Mouse (Mus musculus) midbrain, embryonic 10.5 days (tissue): Measurements from ENCODE around the gene Ltbp1. TPM values are rescaled to one million over a fixed set of nuclear protein-coding genes. Genes with fewer than 3 reads are reported as not detected.
A peak's percentile ranks its signal among the peaks of the same experiment; 100 is the strongest.

Source experiments
- DNase-seq: peaks from one replicate; pipeline ENCODE4 v3.0.0-alpha.2; 2017; ENCODE audit warnings: low spot score
- H3K27ac ChIP-seq: fragments of 300-500 bp; sonication (generic); replicated peaks from 2 replicates; pipeline ENCODE4 v1.5.1; 2016; ENCODE audit warnings: mild to moderate bottlenecking
- H3K27me3 ChIP-seq: fragments of 300-500 bp; sonication (generic); 2 replicates; pipeline ENCODE4 v1.6.1; 2016; ENCODE audit warnings: low read depth, mild to moderate bottlenecking; ENCODE audit not compliant: poor library complexity, severe bottlenecking
- H3K36me3 ChIP-seq: fragments of 300-500 bp; sonication (generic); 2 replicates; pipeline ENCODE4 v1.6.1; 2016; ENCODE audit warnings: mild to moderate bottlenecking, moderate library complexity
- H3K4me1 ChIP-seq: fragments of 300-500 bp; sonication (generic); 2 replicates; pipeline ENCODE4 v1.6.1; 2016
- H3K4me3 ChIP-seq: fragments of 300-500 bp; sonication (generic); 2 replicates; pipeline ENCODE4 v1.5.1; 2016; ENCODE audit warnings: mild to moderate bottlenecking, moderate library complexity
- H3K9me3 ChIP-seq: fragments of 300-500 bp; sonication (generic); replicated peaks from 2 replicates; pipeline ENCODE4 v1.6.1; 2016; ENCODE audit warnings: mild to moderate bottlenecking
- WGBS: fragments of 180-500 bp; shearing (Covaris S2); methylation state at CpG from one replicate; pipeline ENCODE4 v1.1.7; 2016; 5-methylcytosine and 5-hydroxymethylcytosine counted together
- polyA plus RNA-seq: library from polyadenylated mRNA; unstranded; fragments of >200 nt; fragmentation: Nextera tagmentation; extraction: Ambion mirVana; gene quantifications from 2 replicates; pipeline ENCODE4 v1.2.1, GENCODE M21; 2016

The Ltbp1 gene
- polyA plus RNA-seq, 1 experiment from 2014 or later = 5.4 TPM

DNA sequence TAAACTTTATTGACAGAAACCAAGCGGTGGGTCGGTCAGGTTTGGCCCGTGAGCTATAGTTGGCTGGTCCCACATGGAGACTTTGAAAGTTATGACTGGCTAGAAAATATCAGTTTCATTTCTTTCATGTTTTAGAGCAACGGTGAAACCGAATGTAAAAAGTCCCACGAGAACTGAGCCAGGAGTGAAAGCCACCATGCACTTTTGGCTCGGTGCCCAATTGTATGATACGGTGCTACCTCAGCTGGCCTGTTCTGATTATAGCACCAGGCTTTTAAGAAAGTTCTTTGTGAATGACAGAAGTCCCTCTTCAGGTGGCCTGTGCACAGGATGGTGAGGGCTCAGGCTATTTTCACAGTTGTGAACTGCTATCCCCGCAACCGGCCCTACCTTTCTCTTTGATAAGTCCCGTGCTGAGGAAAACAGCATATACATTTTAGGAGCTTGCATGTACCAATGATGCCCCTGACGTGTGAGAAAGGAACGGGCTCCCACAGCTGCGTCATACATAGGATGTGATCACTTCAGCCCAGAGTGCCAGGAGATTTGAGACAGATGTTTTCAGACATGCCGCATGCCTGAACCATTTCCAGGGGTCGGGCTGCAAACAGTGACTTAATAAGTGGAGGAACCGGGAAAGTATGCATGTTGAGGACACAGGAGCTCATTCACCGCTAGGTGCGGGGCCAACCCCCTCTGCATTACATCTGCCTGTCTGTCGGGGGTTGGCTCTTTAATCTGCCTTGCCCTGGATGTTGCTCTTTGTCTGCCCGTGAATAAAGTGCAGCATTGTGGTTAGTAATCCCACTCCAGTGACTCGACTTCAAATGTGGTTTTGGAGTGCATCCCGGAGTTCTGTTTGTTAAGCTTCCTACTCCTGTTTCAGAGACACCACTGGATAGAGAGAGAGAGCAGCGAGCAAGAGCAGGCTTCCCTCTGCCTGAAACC lies 172.8 kb downstream of the Ltbp1 start:
- H3K9me3 ChIP-seq = no peaks in the 10 kb centered on the region
- peak overlapping the region; percentile 12; the same call in 1 of the 2 replicates for H3K4me3 ChIP-seq
- H3K27ac ChIP-seq = no peak overlapping the region; the same call in 1 of the 2 replicates
- no peaks in the 10 kb centered on the region for H3K36me3 ChIP-seq
- DNase-seq = peak; percentile 47
- WGBS = 53% methylated on average over 24 of the region's 24 CpGs
- peaks cover 30% of the 10 kb centered on the region; the same call in 1 of the 2 replicates for H3K27me3 ChIP-seq
- peaks cover 15% of the 10 kb centered on the region for H3K4me1 ChIP-seq

GRCm38 (mm10) chr17:75179001-75179400 lies 173.6 kb downstream of the Ltbp1 start:
- no peak for DNase-seq
- peaks cover 15% of the 10 kb centered on the region for H3K4me1 ChIP-seq

GRCm38 (mm10) chr17:75180301-75180700 lies 174.9 kb downstream of the Ltbp1 start:
- Histone ChIP-seq H3K4me1 (peaks cover 15% of the 10 kb centered on the region), H3K27me3 (peaks cover 30% of the 10 kb centered on the region; the same call in 1 of the 2 replicates), H3K4me3 (no peak overlapping the region), H3K27ac (no peak overlapping the region), H3K9me3 (no peaks in the 10 kb centered on the region), H3K36me3 (no peaks in the 10 kb centered on the region)
- DNase-seq = no peak
- WGBS = 80% methylated on average over 4 of the region's 4 CpGs

More at GRCm38 (mm10) chr17:75179001-75179400, 173.6 kb downstream of the Ltbp1 start:
- no peak overlapping the region for H3K27ac ChIP-seq
- peaks cover 30% of the 10 kb centered on the region; the same call in 1 of the 2 replicates for H3K27me3 ChIP-seq
- no peaks in the 10 kb centered on the region for H3K9me3 ChIP-seq
- H3K4me3 ChIP-seq = no peak overlapping the region
- WGBS = 58% methylated on average over 8 of the region's 8 CpGs
- no peaks in the 10 kb centered on the region for H3K36me3 ChIP-seq

GRCm38 (mm10) chr17:75180956-75181588 lies 175.7 kb downstream of the Ltbp1 start:
- H3K4me1 ChIP-seq = peaks cover 15% of the 10 kb centered on the region
- WGBS = 89% methylated on average over 12 of the region's 12 CpGs
- no peaks in the 10 kb centered on the region for H3K36me3 ChIP-seq

DNA sequence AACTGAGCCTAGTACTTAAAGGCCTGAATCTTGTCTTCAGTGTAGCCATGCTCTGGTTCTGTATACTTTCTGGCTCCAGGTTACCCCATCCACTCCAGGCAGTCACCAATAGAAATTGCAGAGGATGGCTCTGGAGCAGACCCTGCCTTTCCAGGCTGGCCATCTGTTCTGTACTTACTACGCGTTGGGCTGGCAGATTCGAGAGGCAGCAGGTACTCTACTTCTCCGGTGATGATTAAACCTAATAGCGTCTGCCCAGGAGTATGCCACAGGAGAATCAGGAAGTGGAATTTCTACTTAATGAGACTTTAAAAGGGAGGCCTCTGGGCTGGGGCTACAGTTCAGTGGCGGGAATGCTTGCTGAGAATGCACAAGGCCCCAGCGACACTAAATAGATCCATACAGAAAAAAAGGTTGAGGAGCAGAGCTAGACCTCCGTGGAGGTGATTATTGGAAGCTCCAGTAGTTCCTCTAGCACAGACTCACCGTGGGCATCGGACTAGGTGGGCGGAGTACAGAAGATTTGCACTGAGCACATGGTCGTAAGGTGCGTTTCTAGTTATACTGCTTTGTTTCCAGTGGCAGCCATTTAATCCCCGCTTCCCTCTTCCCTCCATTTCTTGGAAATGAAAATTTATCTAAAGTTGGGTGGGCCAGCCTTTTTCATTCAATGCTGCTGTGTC lies 177.1 kb downstream of the Ltbp1 start:
- WGBS = 91% methylated on average over 14 of the region's 14 CpGs
- DNase-seq = no peak
- Histone ChIP-seq H3K27me3 (peaks cover 17% of the 10 kb centered on the region; the same call in 1 of the 2 replicates), H3K9me3 (no peaks in the 10 kb centered on the region; the same call in 1 of the 2 replicates), H3K27ac (no peak overlapping the region), H3K36me3 (no peaks in the 10 kb centered on the region), H3K4me3 (no peak overlapping the region), H3K4me1 (peaks cover 15% of the 10 kb centered on the region)

More at GRCm38 (mm10) chr17:75180956-75181588, 175.7 kb downstream of the Ltbp1 start:
- H3K9me3 ChIP-seq = no peaks in the 10 kb centered on the region; the same call in 1 of the 2 replicates
- no peak overlapping the region for H3K27ac ChIP-seq
- peaks cover 30% of the 10 kb centered on the region; the same call in 1 of the 2 replicates for H3K27me3 ChIP-seq
- DNase-seq = no peak
- H3K4me3 ChIP-seq = no peak overlapping the region

GRCm38 (mm10) chr17:75186732-75187509 lies 181.6 kb downstream of the Ltbp1 start:
- H3K4me1 ChIP-seq = no peaks in the 10 kb centered on the region
- WGBS = 88% methylated on average over 8 of the region's 8 CpGs
- H3K36me3 ChIP-seq = no peaks in the 10 kb centered on the region
- H3K9me3 ChIP-seq = no peaks in the 10 kb centered on the region; the same call in 1 of the 2 replicates
- no peaks in the 10 kb centered on the region for H3K27me3 ChIP-seq
- H3K27ac ChIP-seq = no peak overlapping the region
- H3K4me3 ChIP-seq = no peak overlapping the region
- no peak for DNase-seq

- no peak overlapping the region for H3K4me3 ChIP-seq
- no peaks in the 10 kb centered on the region for H3K36me3 ChIP-seq
- no peaks in the 10 kb centered on the region for H3K9me3 ChIP-seq
- peaks cover 6% of the 10 kb centered on the region for H3K4me1 ChIP-seq
- DNase-seq = no peak
- no peak overlapping the region for H3K27ac ChIP-seq
- no peaks in the 10 kb centered on the region for H3K27me3 ChIP-seq
- 93% methylated on average over 2 of the region's 2 CpGs for WGBS
Measured at GRCm38 (mm10) chr17:75196952-75197351, 191.6 kb downstream of the Ltbp1 start.

GRCm38 (mm10) chr17:75198767-75199166 lies 193.4 kb downstream of the Ltbp1 start:
- Histone ChIP-seq H3K36me3 (no peaks in the 10 kb centered on the region), H3K4me1 (peaks cover 6% of the 10 kb centered on the region), H3K4me3 (no peak overlapping the region), H3K9me3 (no peaks in the 10 kb centered on the region), H3K27ac (no peak overlapping the region), H3K27me3 (no peaks in the 10 kb centered on the region)
- WGBS = 80% methylated on average over 2 of the region's 2 CpGs
- DNase-seq = no peak

GRCm38 (mm10) chr17:75199694-75200093 lies 194.3 kb downstream of the Ltbp1 start:
- Histone ChIP-seq H3K36me3 (no peaks in the 10 kb centered on the region), H3K27me3 (no peaks in the 10 kb centered on the region)

GRCm38 (mm10) chr17:75202314-75202713 lies 196.9 kb downstream of the Ltbp1 start:
- H3K9me3 ChIP-seq = no peaks in the 10 kb centered on the region
- no peaks in the 10 kb centered on the region for H3K27me3 ChIP-seq
- no peak overlapping the region for H3K4me3 ChIP-seq
- WGBS = 81% methylated on average over 3 of the region's 3 CpGs
- peaks cover 6% of the 10 kb centered on the region for H3K4me1 ChIP-seq
- no peaks in the 10 kb centered on the region for H3K36me3 ChIP-seq
- no peak overlapping the region for H3K27ac ChIP-seq
- no peak for DNase-seq

More at GRCm38 (mm10) chr17:75199694-75200093, 194.3 kb downstream of the Ltbp1 start:
- Histone ChIP-seq H3K9me3 (no peaks in the 10 kb centered on the region), H3K27ac (no peak overlapping the region), H3K4me1 (peaks cover 6% of the 10 kb centered on the region), H3K4me3 (no peak overlapping the region)
- no peak for DNase-seq
- WGBS = 70% methylated on average over 9 of the region's 9 CpGs

DNA sequence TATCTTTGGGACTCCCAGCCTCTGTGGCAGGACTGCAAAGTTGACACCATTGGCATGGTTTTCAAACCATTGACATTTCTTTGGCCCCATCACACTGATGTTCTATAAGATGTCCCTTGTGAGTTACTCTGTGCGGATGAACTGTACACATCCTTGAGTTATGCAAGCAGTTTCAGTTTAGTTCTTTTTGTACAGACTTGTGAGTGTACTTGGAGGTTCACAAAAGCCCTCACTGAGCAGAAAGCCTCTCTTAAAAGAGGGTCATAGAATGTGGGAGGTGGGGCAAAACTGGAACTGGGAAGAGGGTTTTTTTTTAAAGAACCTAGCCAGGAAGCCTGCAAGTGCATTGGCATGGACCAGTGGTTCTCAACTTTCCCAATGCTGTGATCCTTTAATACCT lies 198.7 kb downstream of the Ltbp1 start:
- Histone ChIP-seq H3K36me3 (no peaks in the 10 kb centered on the region), H3K9me3 (no peaks in the 10 kb centered on the region), H3K4me1 (peaks cover 6% of the 10 kb centered on the region), H3K27me3 (no peaks in the 10 kb centered on the region), H3K4me3 (no peak overlapping the region), H3K27ac (no peak overlapping the region)
- DNase-seq = no peak
- WGBS = 96% methylated on average over 1 of the region's 1 CpGs

GRCm38 (mm10) chr17:75206281-75206680 lies 200.9 kb downstream of the Ltbp1 start:
- 40% methylated on average over 3 of the region's 3 CpGs for WGBS
- DNase-seq = no peak
- H3K4me1 ChIP-seq = no peaks in the 10 kb centered on the region
- H3K27ac ChIP-seq = no peak overlapping the region
- no peaks in the 10 kb centered on the region for H3K27me3 ChIP-seq
- H3K4me3 ChIP-seq = no peak overlapping the region
- H3K36me3 ChIP-seq = no peaks in the 10 kb centered on the region
- H3K9me3 ChIP-seq = no peaks in the 10 kb centered on the region
